Mouse (Mus musculus): ENCODE results near the gene Ifitm2. TPM values are rescaled to one million over a fixed set of nuclear protein-coding genes. Genes with fewer than 3 reads are reported as not detected.
A peak's percentile ranks its signal among the peaks of the same experiment; 100 is the strongest.
"Not testable (repeated sequence)": the region's sequence is repeated elsewhere in the genome, so short reads cannot be mapped to it uniquely, and the experiment has no call there.

Ifitm2 gene
- polyA plus RNA-seq, 1 experiment from 2014 or later, result 1,406 TPM

DNA sequence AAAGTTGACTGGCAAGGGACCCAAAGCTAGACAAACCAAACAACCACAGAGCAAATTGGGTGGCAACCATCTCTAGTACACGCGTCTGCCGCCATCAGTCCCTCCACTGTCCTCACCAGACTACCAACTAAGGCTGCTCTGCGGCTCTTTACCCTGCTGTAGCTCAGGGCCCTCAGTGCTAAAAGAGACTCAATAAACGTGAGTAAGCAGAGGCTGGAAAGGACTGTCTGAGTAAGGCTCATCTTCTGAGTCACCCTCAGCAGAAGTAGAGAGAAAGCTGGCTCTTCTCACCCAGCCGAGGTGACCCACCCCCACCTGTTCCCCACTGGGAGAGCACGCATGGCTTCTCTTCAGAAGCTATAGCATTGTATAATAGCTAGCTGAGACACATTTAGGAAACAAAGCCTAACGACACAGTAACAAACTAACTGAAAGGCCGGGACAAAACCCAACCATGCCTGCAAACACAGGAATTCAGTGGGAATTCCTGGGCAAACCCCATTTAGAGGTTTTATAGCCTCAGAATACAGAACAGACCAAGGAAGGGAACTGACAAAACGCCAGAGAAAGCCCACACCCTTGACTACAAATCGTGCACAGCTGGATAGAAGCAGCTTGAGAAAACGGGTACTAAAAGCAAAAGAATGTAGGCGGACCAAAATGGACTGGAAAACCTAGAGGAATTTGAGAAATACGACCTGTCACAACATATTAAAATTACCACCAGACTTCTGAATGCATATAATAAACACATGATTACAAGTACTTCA lies 17.8 kb upstream of the Ifitm2 start:
- DNase-seq (ENCODE audit: low spot score) (peak; percentile 80), ATAC-seq (ENCODE audit: low read depth) (no peak)
- Histone ChIP-seq H3K4me2 (ENCODE audit: low read depth, low read length) (no peak overlapping the region), H3K9ac (ENCODE audit: low read depth, low read length) (no peak overlapping the region), H3K9me3 (ENCODE audit: control insufficient read depth, low read length) (no peaks in the 10 kb centered on the region), H3K27me3 (replicated peaks; ENCODE audit: control insufficient read depth, insufficient read depth, low read length) (no peaks in the 10 kb centered on the region), H3K4me3 (ENCODE audit: low read depth, low read length) (no peak overlapping the region), H3K27ac (replicated peaks; ENCODE audit: low read depth, low read length) (peak overlapping the region; percentile 53; the same call in 1 of the 2 replicates), H3K36me3 (ENCODE audit: control insufficient read depth, insufficient read depth, low read length) (no peaks in the 10 kb centered on the region), H3K4me1 (ENCODE audit: control insufficient read depth, insufficient read depth, low read length) (peaks cover 27% of the 10 kb centered on the region)
- WGBS, result 27% methylated on average over 14 of the region's 14 CpGs

DNA sequence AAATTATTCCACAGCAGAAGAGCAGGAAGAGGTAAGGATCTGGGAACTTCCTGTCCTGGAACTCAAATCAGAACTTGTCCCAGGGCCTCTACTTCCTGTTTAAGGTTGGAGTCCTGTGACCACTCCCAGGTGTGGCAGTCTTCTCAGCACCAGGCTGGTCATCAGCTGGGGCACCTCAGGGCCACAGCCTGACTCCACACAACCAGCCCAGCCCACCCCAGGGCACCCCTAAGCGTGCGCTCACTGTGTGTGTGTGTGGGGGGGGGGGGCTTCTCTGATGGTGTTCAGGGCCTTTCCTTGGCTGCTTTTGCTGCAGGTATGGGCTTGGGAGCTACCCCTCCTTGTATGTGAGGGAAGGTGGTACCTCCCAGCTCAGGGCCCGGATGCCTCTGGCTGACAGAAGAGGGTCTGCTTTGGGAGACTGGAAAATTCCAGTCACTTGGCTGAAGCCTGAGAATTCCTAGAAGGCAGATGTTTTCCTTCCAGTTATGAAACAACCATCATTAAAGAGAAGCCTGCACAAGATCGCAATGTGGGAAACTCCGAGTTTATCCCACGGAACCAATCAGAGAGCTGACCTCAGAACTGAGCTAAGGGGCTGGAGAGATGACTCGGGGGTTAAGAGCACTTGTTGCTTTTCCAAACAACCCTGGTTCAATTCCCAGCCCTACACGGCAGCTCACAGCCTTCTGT lies 15.8 kb upstream of the Ifitm2 start:
- H3K27me3 ChIP-seq (replicated peaks; ENCODE audit: control insufficient read depth, insufficient read depth, low read length), result no peaks in the 10 kb centered on the region
- ATAC-seq (ENCODE audit: low read depth) (peak; percentile 13; the same call in 1 of the 2 replicates), DNase-seq (ENCODE audit: low spot score) (peak; percentile 79)
- H3K9me3 ChIP-seq (ENCODE audit: control insufficient read depth, low read length), result no peaks in the 10 kb centered on the region
- peak overlapping the region; percentile 86 for H3K27ac ChIP-seq (replicated peaks; ENCODE audit: low read depth, low read length)
- H3K4me1 ChIP-seq (ENCODE audit: control insufficient read depth, insufficient read depth, low read length), result peaks cover 36% of the 10 kb centered on the region
- no peak overlapping the region for H3K4me2 ChIP-seq (ENCODE audit: low read depth, low read length)
- no peak overlapping the region for H3K9ac ChIP-seq (ENCODE audit: low read depth, low read length)
- no peak overlapping the region for H3K4me3 ChIP-seq (ENCODE audit: low read depth, low read length)
- 57% methylated on average over 8 of the region's 8 CpGs for WGBS
- no peaks in the 10 kb centered on the region for H3K36me3 ChIP-seq (ENCODE audit: control insufficient read depth, insufficient read depth, low read length)

DNA sequence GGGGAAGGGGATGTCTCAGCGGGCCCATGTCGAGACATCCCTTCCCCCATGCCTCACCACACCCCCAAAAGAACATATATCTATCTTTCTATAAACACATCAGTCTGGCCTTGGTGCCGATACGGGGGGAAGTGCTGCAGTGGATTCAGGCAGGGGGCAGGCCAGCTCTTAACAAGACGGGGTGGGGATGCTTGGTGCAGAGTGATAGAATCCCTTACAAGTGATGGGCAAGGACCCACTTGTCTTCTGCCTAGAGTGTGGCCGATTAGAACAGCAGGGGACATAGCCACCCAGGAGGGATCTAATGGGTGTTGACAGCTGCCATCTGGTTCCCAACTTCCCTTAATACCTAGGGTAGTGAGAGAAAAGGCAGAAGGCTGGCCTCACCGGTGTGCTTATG lies 15.1 kb upstream of the Ifitm2 start:
- no peak for ATAC-seq (ENCODE audit: low read depth)
- H3K9ac ChIP-seq (ENCODE audit: low read depth, low read length), result no peak overlapping the region
- H3K36me3 ChIP-seq (ENCODE audit: control insufficient read depth, insufficient read depth, low read length), result no peaks in the 10 kb centered on the region
- H3K4me3 ChIP-seq (ENCODE audit: low read depth, low read length), result no peak overlapping the region
- no peaks in the 10 kb centered on the region for H3K9me3 ChIP-seq (ENCODE audit: control insufficient read depth, low read length)
- 41% methylated on average over 7 of the region's 7 CpGs for WGBS
- DNase-seq (ENCODE audit: low spot score), result no peak
- H3K4me2 ChIP-seq (ENCODE audit: low read depth, low read length), result no peak overlapping the region
- H3K27me3 ChIP-seq (replicated peaks; ENCODE audit: control insufficient read depth, insufficient read depth, low read length), result no peaks in the 10 kb centered on the region
- H3K4me1 ChIP-seq (ENCODE audit: control insufficient read depth, insufficient read depth, low read length), result peaks cover 36% of the 10 kb centered on the region
- peak overlapping the region; percentile 86 for H3K27ac ChIP-seq (replicated peaks; ENCODE audit: low read depth, low read length)

DNA sequence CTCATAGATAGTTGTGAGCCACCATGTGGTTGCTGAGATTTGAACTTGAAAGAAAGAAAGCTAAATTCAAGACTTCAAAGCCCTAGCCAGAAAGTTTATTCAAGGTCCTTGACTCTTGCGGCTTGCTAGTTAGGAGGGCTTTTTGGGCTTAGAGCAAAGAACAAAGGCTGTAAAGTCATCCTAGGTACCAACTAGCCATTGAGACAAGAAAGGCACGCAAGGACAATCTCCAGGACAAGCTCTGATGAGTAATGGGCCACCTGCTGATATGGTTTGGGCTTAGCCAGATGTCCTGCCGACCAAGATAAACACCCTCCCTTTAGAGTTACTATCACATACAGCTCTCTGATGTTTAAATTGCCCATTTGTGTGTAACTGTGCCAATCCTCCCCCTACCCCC lies 12.9 kb upstream of the Ifitm2 start:
- not testable (repeated sequence) for H3K27ac ChIP-seq (replicated peaks; ENCODE audit: low read depth, low read length); H3K9ac ChIP-seq (ENCODE audit: low read depth, low read length); DNase-seq (ENCODE audit: low spot score); H3K9me3 ChIP-seq (ENCODE audit: control insufficient read depth, low read length); H3K36me3 ChIP-seq (ENCODE audit: control insufficient read depth, insufficient read depth, low read length); H3K27me3 ChIP-seq (replicated peaks; ENCODE audit: control insufficient read depth, insufficient read depth, low read length); H3K4me3 ChIP-seq (ENCODE audit: low read depth, low read length); ATAC-seq (ENCODE audit: low read depth)
- WGBS, result 31% methylated on average over 3 of the region's 3 CpGs
- peak overlapping the region; percentile 33 for H3K4me2 ChIP-seq (ENCODE audit: low read depth, low read length)
- peaks cover 23% of the 10 kb centered on the region for H3K4me1 ChIP-seq (ENCODE audit: control insufficient read depth, insufficient read depth, low read length)

DNA sequence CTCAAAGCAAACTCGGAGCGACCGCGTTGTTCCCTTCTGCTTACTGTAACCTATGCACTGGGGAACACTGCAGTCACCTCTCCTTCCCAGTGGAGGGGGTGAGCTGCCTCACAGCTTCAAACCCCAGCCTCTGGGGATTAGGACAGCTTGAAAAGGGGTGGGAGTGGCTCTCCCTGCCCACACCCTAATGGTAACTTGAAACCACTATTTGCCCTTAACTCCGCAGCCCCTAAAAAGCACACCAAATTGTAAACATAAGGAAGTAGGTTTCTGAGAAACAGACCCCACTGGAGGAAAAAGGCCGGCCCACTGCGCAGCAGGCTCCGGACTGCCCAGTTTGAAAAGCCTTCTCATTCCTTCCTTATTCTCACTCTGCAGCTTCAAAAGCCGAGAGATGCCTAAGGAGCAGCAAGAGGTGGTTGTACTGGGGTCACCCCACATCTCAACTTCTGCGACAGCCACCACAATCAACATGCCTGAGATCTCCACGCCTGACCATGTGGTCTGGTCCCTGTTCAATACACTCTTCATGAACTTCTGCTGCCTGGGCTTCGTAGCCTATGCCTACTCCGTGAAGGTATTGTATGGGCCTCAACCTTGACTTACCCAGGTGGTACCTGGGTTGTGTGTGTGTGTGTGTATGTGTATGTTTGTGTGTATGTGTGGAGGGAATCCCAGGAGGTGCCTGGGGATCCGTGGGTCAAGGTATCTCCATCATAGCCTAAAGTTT lies 12.2 kb upstream of the Ifitm2 start:
- DNase-seq (ENCODE audit: low spot score) (peak; percentile 90), ATAC-seq (ENCODE audit: low read depth) (peak; percentile 88; the same call in 1 of the 2 replicates)
- peak overlapping the region; percentile 33 for H3K4me2 ChIP-seq (ENCODE audit: low read depth, low read length)
- H3K4me1 ChIP-seq (ENCODE audit: control insufficient read depth, insufficient read depth, low read length), result peaks cover 17% of the 10 kb centered on the region
- peak overlapping the region; percentile 0; the same call in 1 of the 2 replicates for H3K4me3 ChIP-seq (ENCODE audit: low read depth, low read length)
- 10% methylated on average over 14 of the region's 14 CpGs for WGBS
- no peaks in the 10 kb centered on the region for H3K27me3 ChIP-seq (replicated peaks; ENCODE audit: control insufficient read depth, insufficient read depth, low read length)
- peak overlapping the region; percentile 67 for H3K27ac ChIP-seq (replicated peaks; ENCODE audit: low read depth, low read length)
- H3K9me3 ChIP-seq (ENCODE audit: control insufficient read depth, low read length), result no peaks in the 10 kb centered on the region
- H3K36me3 ChIP-seq (ENCODE audit: control insufficient read depth, insufficient read depth, low read length), result no peaks in the 10 kb centered on the region
- 0 out of 2 replicates have a peak overlapping the region, but pooled peaks have one; percentile 9 for H3K9ac ChIP-seq (ENCODE audit: low read depth, low read length)

DNA sequence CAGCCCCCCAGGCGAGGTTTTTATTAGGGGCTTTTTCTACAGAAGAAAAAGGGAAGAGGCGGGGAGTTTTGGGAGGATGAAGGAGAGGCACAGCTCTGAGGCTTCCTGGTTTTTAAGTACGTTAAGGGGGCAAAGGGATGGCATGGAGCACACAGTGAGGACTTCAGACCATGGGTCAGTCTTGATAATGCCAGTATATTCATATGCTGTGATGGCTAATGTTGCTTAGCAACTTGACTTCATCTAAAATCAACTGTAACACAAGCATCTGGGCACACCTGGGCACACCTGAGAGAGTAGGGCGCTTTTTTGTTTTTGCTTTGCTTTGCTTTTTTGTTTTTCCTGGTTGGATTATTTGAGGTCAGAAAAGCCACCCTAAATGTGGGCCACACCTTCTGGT lies 11.1 kb upstream of the Ifitm2 start, which contains the start of gene Ifitm1:
Ifitm1 (plus strand) TSS at position 301 of the 400 bp plus-strand sequence.
- ATAC-seq (ENCODE audit: low read depth), result no peak
- Histone ChIP-seq H3K9ac (ENCODE audit: low read depth, low read length) (peak within 1 kb of the TSS; percentile 9; the same call in 1 of the 2 replicates), H3K36me3 (ENCODE audit: control insufficient read depth, insufficient read depth, low read length) (no peaks in the 10 kb centered on the region), H3K4me3 (ENCODE audit: low read depth, low read length) (peak within 1 kb of the TSS; percentile 0; the same call in 1 of the 2 replicates), H3K4me1 (ENCODE audit: control insufficient read depth, insufficient read depth, low read length) (peaks cover 15% of the 10 kb centered on the region), H3K4me2 (ENCODE audit: low read depth, low read length) (peak within 1 kb of the TSS; percentile 33; the same call in 1 of the 2 replicates), H3K27me3 (replicated peaks; ENCODE audit: control insufficient read depth, insufficient read depth, low read length) (no peaks in the 10 kb centered on the region), H3K9me3 (ENCODE audit: control insufficient read depth, low read length) (no peaks in the 10 kb centered on the region), H3K27ac (replicated peaks; ENCODE audit: low read depth, low read length) (peak within 1 kb of the TSS; percentile 67)
- WGBS, result 82% methylated on average over 4 of the region's 4 CpGs
- no peak for DNase-seq (ENCODE audit: low spot score)

DNA sequence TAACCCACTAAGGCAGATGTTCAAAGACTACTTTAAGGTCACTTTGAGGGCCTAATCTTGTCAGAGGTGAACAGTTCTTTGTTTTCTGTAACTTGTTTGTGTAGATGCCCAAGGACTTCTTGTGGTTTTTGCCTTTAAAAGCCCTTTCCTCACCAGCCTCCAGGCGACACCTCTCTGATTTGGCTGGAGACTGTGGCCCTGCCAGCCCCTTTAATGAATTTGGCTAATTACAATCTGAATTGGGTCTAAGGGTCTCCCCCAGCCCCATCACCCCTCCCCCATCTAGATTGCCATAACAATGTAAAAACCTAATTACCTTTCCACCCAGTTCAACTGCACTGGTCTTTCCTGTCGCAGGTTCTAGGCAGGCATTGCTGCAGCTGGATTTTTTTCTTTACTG lies 6.9 kb upstream of the Ifitm2 start:
- Histone ChIP-seq H3K9ac (ENCODE audit: low read depth, low read length) (no peak overlapping the region), H3K4me1 (ENCODE audit: control insufficient read depth, insufficient read depth, low read length) (peaks cover 5% of the 10 kb centered on the region), H3K36me3 (ENCODE audit: control insufficient read depth, insufficient read depth, low read length) (no peaks in the 10 kb centered on the region), H3K4me2 (ENCODE audit: low read depth, low read length) (no peak overlapping the region), H3K4me3 (ENCODE audit: low read depth, low read length) (no peak overlapping the region), H3K9me3 (ENCODE audit: control insufficient read depth, low read length) (no peaks in the 10 kb centered on the region), H3K27ac (replicated peaks; ENCODE audit: low read depth, low read length) (no peak overlapping the region), H3K27me3 (replicated peaks; ENCODE audit: control insufficient read depth, insufficient read depth, low read length) (no peaks in the 10 kb centered on the region)
- ATAC-seq (ENCODE audit: low read depth) (no peak), DNase-seq (ENCODE audit: low spot score) (no peak)
- 66% methylated on average over 2 of the region's 2 CpGs for WGBS

DNA sequence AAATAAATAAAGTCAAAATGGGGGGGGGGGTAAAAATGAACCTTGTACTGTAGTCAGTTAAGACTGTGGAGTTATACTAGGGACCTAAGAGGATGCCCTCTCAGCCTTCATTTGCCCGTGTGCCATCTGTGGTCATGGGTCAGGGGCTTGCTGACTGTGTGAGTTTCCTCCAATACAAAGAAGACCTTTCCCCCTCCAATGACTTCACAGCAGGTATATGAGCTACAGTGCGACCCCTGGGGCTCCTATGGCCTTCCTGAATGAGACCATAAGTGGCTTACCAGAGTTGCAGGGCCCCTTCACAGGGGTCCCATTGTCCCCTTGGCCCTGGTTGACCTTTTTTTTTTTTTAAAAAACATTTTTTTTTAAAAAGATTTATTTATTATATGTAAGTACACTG lies 5.6 kb upstream of the Ifitm2 start:
- no peak for DNase-seq (ENCODE audit: low spot score)
- ATAC-seq (ENCODE audit: low read depth), result no peak
- Histone ChIP-seq H3K4me3 (ENCODE audit: low read depth, low read length) (no peak overlapping the region), H3K4me2 (ENCODE audit: low read depth, low read length) (no peak overlapping the region), H3K4me1 (ENCODE audit: control insufficient read depth, insufficient read depth, low read length) (peaks cover 11% of the 10 kb centered on the region), H3K27me3 (replicated peaks; ENCODE audit: control insufficient read depth, insufficient read depth, low read length) (no peaks in the 10 kb centered on the region), H3K9ac (ENCODE audit: low read depth, low read length) (no peak overlapping the region), H3K9me3 (ENCODE audit: control insufficient read depth, low read length) (no peaks in the 10 kb centered on the region), H3K36me3 (ENCODE audit: control insufficient read depth, insufficient read depth, low read length) (no peaks in the 10 kb centered on the region), H3K27ac (replicated peaks; ENCODE audit: low read depth, low read length) (no peak overlapping the region)
- 46% methylated on average over 2 of the region's 2 CpGs for WGBS

Measured in embryonic facial prominence, embryonic 14.5 days (tissue).